Mouse (Mus musculus): ENCODE measurements around the gene Atrnl1. TPM values are rescaled to one million over a fixed set of nuclear protein-coding genes. Genes with fewer than 3 reads are reported as not detected.
A peak's percentile ranks its signal among the peaks of the same experiment; 100 is the strongest.

Atrnl1 gene
- polyA plus RNA-seq, 1 experiment from 2014 or later = 4.5 TPM

- Histone ChIP-seq H3K36me3 (ENCODE audit: insufficient read depth, low read length) (no peaks in the 10 kb centered on the region), H3K27ac (ENCODE audit: low read length) (no peak overlapping the region), H3K27me3 (replicated peaks; ENCODE audit: insufficient read depth, low read length) (no peaks in the 10 kb centered on the region), H3K4me1 (ENCODE audit: insufficient read depth, low read depth, low read length) (0 out of 2 replicates have a peak, but pooled peaks cover 3% of the 10 kb centered on the region), H3K4me2 (replicated peaks; ENCODE audit: low read depth, low read length) (no peak overlapping the region), H3K4me3 (ENCODE audit: low read depth, low read length) (no peak overlapping the region), H3K9me3 (ENCODE audit: low read length) (no peaks in the 10 kb centered on the region), H3K9ac (replicated peaks; ENCODE audit: low read depth) (no peak overlapping the region)
- TF ChIP-seq CTCF (IDR thresholded peaks at IDR 0.05) (no peak), EP300 (IDR thresholded peaks at IDR 0.05) (no peak)
- WGBS = 48% methylated on average over 3 of the region's 3 CpGs
- no peak for ATAC-seq
- DNase-seq (ENCODE audit: low spot score) = peak; percentile 51
Observed at GRCm38 (mm10) chr19:57605941-57606340, 4.9 kb upstream of the Atrnl1 start.

- H3K27me3 ChIP-seq (replicated peaks; ENCODE audit: insufficient read depth, low read length) = no peaks in the 10 kb centered on the region
- H3K9me3 ChIP-seq (ENCODE audit: low read length) = no peaks in the 10 kb centered on the region
- no peak overlapping the region for H3K9ac ChIP-seq (replicated peaks; ENCODE audit: low read depth)
- 88% methylated on average over 10 of the region's 10 CpGs for WGBS
- TF ChIP-seq EP300 (IDR thresholded peaks at IDR 0.05) (no peak), CTCF (IDR thresholded peaks at IDR 0.05) (no peak)
- ATAC-seq = no peak
- no peak for DNase-seq (ENCODE audit: low spot score)
- no peak overlapping the region for H3K27ac ChIP-seq (ENCODE audit: low read length)
- no peaks in the 10 kb centered on the region for H3K36me3 ChIP-seq (ENCODE audit: insufficient read depth, low read length)
- 0 out of 2 replicates have a peak, but pooled peaks cover 3% of the 10 kb centered on the region for H3K4me1 ChIP-seq (ENCODE audit: insufficient read depth, low read depth, low read length)
- H3K4me2 ChIP-seq (replicated peaks; ENCODE audit: low read depth, low read length) = no peak overlapping the region
- H3K4me3 ChIP-seq (ENCODE audit: low read depth, low read length) = no peak overlapping the region
Observed at GRCm38 (mm10) chr19:57606351-57606750, 4.5 kb upstream of the Atrnl1 start.

- peak overlapping the region; percentile 92 for H3K9ac ChIP-seq (replicated peaks; ENCODE audit: low read depth)
- peak overlapping the region; percentile 99 for H3K4me2 ChIP-seq (replicated peaks; ENCODE audit: low read depth, low read length)
- WGBS = 3% methylated on average over 12 of the region's 12 CpGs
- peak; percentile 92 for DNase-seq (ENCODE audit: low spot score)
- TF ChIP-seq EP300 (IDR thresholded peaks at IDR 0.05) (0 out of 2 replicates have a peak, but pooled peaks have one; percentile 30), CTCF (IDR thresholded peaks at IDR 0.05) (no peak)
- ATAC-seq = peak; percentile 46
- peak overlapping the region; percentile 97 for H3K27ac ChIP-seq (ENCODE audit: low read length)
- H3K36me3 ChIP-seq (ENCODE audit: insufficient read depth, low read length) = no peaks in the 10 kb centered on the region
- 0 out of 2 replicates have a peak, but pooled peaks cover 3% of the 10 kb centered on the region for H3K4me1 ChIP-seq (ENCODE audit: insufficient read depth, low read depth, low read length)
- no peaks in the 10 kb centered on the region for H3K9me3 ChIP-seq (ENCODE audit: low read length)
- H3K4me3 ChIP-seq (ENCODE audit: low read depth, low read length) = peak overlapping the region; percentile 95
- H3K27me3 ChIP-seq (replicated peaks; ENCODE audit: insufficient read depth, low read length) = no peaks in the 10 kb centered on the region
Observed at GRCm38 (mm10) chr19:57609361-57610057, 1.3 kb upstream of the Atrnl1 start.

- TF ChIP-seq EP300 (IDR thresholded peaks at IDR 0.05) (no peak), CTCF (IDR thresholded peaks at IDR 0.05) (no peak)
- ATAC-seq (peak; percentile 6), DNase-seq (ENCODE audit: low spot score) (no peak)
- Histone ChIP-seq H3K9ac (replicated peaks; ENCODE audit: low read depth) (peak overlapping the region; percentile 92), H3K4me1 (ENCODE audit: insufficient read depth, low read depth, low read length) (0 out of 2 replicates have a peak, but pooled peaks cover 3% of the 10 kb centered on the region), H3K27ac (ENCODE audit: low read length) (peak overlapping the region; percentile 97), H3K9me3 (ENCODE audit: low read length) (no peaks in the 10 kb centered on the region), H3K4me2 (replicated peaks; ENCODE audit: low read depth, low read length) (peak overlapping the region; percentile 99), H3K27me3 (replicated peaks; ENCODE audit: insufficient read depth, low read length) (no peaks in the 10 kb centered on the region), H3K4me3 (ENCODE audit: low read depth, low read length) (peak overlapping the region; percentile 95), H3K36me3 (ENCODE audit: insufficient read depth, low read length) (no peaks in the 10 kb centered on the region)
- WGBS = 0% methylated on average over 21 of the region's 21 CpGs
Observed at GRCm38 (mm10) chr19:57610058-57610475, 767 bp upstream of the Atrnl1 start.

GRCm38 (mm10) chr19:57611291-57612178, 701 bp downstream of the Atrnl1 start:
- DNase-seq (ENCODE audit: low spot score) (peak; percentile 65), ATAC-seq (peak; percentile 73)
- H3K4me2 ChIP-seq (replicated peaks; ENCODE audit: low read depth, low read length) = peak overlapping the region; percentile 99
- H3K9ac ChIP-seq (replicated peaks; ENCODE audit: low read depth) = peak overlapping the region; percentile 92
- 1% methylated on average over 32 of the region's 57 CpGs for WGBS
- H3K4me1 ChIP-seq (ENCODE audit: insufficient read depth, low read depth, low read length) = 0 out of 2 replicates have a peak, but pooled peaks cover 3% of the 10 kb centered on the region
- no peaks in the 10 kb centered on the region for H3K27me3 ChIP-seq (replicated peaks; ENCODE audit: insufficient read depth, low read length)
- peak overlapping the region; percentile 97 for H3K27ac ChIP-seq (ENCODE audit: low read length)
- no peaks in the 10 kb centered on the region for H3K9me3 ChIP-seq (ENCODE audit: low read length)
- H3K4me3 ChIP-seq (ENCODE audit: low read depth, low read length) = peak overlapping the region; percentile 95
- no peak for TF ChIP-seq EP300 (IDR thresholded peaks at IDR 0.05)
- TF ChIP-seq CTCF (IDR thresholded peaks at IDR 0.05) = peak; percentile 47
- no peaks in the 10 kb centered on the region for H3K36me3 ChIP-seq (ENCODE audit: insufficient read depth, low read length)

GRCm38 (mm10) chr19:57612179-57612472, 1.3 kb downstream of the Atrnl1 start:
- Histone ChIP-seq H3K27ac (ENCODE audit: low read length) (no peak overlapping the region), H3K9ac (replicated peaks; ENCODE audit: low read depth) (peak overlapping the region; percentile 92; the same call in 1 of the 2 replicates), H3K9me3 (ENCODE audit: low read length) (no peaks in the 10 kb centered on the region), H3K4me2 (replicated peaks; ENCODE audit: low read depth, low read length) (peak overlapping the region; percentile 99), H3K4me3 (ENCODE audit: low read depth, low read length) (peak overlapping the region; percentile 95), H3K36me3 (ENCODE audit: insufficient read depth, low read length) (no peaks in the 10 kb centered on the region), H3K27me3 (replicated peaks; ENCODE audit: insufficient read depth, low read length) (no peaks in the 10 kb centered on the region), H3K4me1 (ENCODE audit: insufficient read depth, low read depth, low read length) (0 out of 2 replicates have a peak, but pooled peaks cover 3% of the 10 kb centered on the region)
- TF ChIP-seq EP300 (IDR thresholded peaks at IDR 0.05) (no peak), CTCF (IDR thresholded peaks at IDR 0.05) (no peak)
- DNase-seq (ENCODE audit: low spot score) (peak; percentile 24), ATAC-seq (no peak)
- 6% methylated on average over 2 of the region's 2 CpGs for WGBS
